Mouse (Mus musculus) retina, postnatal 1 day (tissue): ENCODE measurements around the gene Tiam1.

Experiments
- DNase-seq: peaks from one replicate; pipeline ENCODE4 v3.0.0-alpha.2; 2012

Tiam1 gene

DNA sequence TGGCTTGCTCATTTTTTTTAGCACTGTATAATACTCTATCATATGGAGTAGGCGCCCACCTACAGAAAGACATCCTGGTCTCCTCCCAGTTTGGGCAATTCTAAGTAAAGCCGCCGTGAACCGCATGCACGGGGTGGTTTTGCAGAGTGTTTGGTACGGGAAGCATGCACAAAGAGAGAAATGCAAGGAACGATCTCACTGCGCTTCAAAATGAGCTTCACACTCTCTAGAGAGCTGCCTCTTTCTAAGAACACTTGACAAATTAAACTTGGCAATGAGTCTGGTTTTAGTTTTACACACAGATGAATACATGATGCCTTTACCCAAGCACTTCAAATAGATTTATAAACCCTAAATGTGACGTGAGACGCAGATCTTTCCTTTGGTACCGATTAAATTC lies 196.8 kb downstream of the Tiam1 start:
- no peak for DNase-seq

DNA sequence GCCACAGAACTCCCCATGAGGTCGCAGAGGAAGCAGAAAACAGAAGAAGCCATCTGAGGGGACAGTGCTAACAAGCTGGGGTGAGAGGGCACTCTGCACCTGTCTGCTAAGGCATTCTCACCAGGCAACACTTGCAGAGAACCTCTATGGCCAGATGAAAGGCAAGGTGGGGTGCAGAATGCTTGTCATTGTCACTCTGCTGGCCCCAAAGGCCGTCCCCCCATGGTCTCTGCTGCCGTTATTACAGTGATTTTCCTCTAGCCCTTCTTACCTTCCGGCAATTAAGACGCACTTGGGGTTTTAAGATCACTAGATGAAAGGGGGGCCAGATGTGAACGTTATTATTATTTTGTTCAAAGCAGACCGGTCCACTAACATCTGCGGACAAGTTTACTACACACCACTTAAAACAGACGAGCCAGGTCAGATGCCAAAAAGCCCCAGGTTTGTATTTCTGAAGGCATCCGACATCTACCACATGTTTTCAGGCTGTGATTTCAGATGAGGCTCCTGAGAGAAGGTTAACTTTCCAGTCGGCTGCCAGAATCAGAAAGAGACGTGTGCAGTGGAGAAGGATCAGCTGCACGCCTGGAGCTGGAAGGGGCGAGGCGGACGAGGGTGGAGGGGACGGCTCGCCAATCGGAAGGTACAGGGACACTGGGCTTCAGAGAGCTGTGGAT lies 198.8 kb downstream of the Tiam1 start:
- DNase-seq: peak; percentile 58

DNA sequence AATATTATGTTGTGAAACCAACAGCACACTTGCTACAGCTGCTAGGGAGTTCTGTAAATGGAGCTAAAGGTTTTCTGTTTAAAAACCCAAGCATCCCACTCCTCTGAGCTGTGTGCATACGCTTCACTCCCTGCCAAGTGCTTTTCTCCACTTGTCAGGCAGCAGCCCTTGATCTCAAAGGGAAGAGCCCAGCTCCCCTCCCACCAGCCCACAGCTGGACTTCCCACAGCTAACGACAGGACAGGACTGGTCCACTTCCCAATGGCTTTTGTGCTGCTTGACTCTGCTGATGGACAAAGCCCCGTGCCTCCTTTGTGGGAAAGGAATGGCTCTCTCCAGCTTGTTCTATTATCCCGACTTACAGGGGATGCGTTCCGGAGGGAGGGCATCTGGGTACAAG lies 199.5 kb downstream of the Tiam1 start:
- DNase-seq: peak; percentile 77

GRCm38 (mm10) chr16:89943267-89943971 lies 200.2 kb downstream of the Tiam1 start:
- DNase-seq: peak; percentile 53

DNA sequence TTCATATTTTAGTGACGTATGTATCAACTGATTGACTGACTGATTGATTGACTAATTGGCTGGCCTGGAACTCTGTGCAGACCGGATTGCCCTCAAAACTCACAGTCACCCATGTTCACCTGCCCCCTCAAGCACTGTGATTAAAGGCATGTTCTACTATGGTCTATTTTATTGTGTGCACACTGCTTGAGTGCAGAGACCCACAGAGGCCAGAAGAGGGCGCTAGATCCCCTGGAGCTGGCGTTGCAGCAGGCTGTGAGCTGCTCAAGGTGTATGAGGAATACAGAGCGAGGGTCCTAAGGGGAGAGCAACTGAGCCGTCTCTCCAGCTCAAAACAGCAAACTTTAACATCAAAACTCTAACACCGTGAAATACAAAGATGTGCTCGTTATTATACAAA lies 202.9 kb downstream of the Tiam1 start:
- no peak for DNase-seq

DNA sequence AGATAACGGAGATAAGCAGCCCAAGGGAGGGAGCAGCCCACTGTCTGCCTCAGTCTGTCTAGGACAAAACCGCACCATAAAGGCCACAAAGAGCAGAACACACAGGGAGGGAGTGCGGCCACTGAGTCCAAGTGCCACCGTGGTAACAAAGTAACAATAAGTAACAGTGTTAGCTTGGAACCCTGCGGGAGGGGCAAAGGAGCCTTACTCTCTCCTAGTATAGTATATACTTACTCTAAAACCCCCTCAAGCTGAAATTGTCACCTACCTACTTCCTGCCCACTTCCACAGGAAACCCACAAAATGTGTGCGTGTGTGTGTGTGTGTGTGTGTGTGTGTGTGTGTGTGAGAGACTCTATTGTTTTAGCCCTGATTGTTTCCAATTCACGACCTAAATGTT lies 205.3 kb downstream of the Tiam1 start:
- DNase-seq: no peak

- no peak for DNase-seq
These were observed 207.0 kb downstream of the Tiam1 start for GRCm38 (mm10) chr16:89936571-89936970.

GRCm38 (mm10) chr16:89935398-89935797 lies 208.2 kb downstream of the Tiam1 start:
- no peak for DNase-seq

DNA sequence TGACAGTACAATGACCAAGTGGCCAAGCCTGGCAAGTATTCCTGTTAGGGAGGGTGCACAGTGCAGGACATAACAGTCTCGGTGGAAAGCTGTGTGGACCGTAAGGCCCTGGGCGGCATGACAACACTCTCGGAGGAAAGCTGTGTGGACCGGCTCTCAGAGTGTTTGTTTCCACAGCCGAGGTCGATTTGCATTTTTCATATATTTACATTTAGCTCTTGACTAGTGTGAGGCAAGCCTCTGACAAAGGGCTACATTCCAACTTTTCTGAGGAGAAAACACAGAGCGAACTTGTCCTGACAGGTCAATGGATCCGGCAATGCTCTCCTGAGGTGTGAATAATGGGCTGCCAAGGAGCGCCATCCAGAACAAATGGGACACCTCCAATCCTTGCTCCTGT lies 209.0 kb downstream of the Tiam1 start:
- DNase-seq: no peak

DNA sequence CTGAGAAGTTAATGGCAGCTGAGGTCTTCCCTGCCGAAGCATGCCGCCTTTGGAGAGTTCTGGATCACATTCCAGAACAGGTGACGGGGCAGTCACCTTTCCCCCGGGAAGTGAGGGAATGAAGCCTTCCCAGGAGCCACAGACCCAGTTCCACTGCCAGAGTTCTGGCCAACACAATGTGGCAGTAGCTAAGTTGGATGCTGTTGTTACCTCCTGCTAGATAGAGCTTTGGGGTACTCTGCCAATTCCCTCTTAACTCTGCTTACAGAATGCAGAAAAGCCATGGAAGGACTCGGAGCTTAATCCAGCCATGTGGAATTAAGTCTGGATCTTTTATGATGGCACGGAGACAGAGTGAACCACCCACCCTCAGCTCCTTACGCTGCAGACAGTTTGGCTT lies 209.6 kb downstream of the Tiam1 start:
- no peak for DNase-seq

DNA sequence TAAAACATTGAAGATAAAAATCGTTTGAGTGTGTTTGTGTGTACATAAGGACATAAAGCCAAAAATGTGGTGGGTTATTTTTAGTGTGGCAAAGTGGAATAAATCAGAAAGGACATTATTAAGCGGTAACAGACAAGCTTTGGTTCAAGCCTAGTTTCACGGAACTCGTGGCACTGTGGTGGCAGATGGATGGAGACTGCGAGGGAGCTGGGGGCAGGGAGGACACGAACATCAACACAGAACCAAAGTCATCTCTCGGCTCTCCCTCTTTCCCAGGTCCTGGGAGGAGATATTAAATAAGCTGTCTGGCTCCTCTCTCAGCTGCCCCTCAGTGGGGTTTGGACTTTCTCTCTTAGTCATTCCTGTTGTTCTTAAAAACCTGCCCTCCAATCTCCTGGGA lies 215.0 kb downstream of the Tiam1 start:
- no peak for DNase-seq

DNA sequence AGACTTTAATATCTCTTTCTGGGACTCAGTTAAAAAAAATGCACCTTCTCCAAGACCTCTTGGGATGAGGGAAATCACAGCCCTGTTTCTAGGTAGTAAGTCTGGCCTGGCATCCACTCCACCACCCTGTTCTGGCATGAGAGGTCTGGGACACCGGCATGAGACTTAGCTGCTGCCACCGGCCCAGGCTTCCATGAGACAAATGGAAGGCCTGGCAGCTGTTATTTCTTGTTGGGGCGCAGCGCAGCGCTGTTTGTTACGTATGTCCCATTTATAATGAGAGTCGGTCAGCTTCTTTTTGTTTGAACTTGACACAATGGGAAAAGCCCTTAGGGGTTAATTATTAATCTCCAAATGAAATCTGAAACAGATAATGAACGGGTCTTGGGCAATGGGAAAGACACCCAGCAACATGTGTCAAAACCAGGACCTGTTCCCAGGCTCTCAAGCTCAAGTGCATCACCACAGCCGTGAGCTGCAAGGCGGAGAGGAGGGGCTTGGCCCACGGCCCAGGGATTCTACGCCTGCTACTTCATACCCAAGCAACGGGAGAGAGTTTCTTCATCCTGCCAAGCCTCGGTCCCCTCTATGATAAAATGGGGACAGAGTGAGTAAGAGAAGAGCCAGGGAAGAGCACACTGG lies 219.2 kb downstream of the Tiam1 start:
- peak; percentile 91 for DNase-seq

DNA sequence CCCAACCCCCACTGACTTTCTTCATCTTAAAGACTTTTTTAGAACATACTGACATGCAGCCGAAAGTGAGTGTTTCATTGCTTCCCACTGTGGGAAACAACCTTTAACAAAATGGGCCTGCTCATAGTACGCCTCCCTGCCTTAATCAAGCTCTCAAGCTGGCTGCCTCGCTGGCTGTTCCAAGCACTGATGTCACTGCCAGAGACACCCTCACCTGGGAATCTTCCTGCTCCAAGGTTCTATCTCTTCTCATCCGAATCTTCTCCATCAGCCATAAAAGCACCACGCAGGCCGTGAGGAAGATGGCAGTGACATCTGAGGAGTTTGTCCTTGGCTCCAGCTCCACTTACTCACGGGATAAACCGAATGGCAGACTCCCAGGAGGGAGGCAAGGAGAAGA lies 220.3 kb downstream of the Tiam1 start:
- DNase-seq: no peak

GRCm38 (mm10) chr16:89922458-89922857 lies 221.1 kb downstream of the Tiam1 start:
- no peak for DNase-seq

DNA sequence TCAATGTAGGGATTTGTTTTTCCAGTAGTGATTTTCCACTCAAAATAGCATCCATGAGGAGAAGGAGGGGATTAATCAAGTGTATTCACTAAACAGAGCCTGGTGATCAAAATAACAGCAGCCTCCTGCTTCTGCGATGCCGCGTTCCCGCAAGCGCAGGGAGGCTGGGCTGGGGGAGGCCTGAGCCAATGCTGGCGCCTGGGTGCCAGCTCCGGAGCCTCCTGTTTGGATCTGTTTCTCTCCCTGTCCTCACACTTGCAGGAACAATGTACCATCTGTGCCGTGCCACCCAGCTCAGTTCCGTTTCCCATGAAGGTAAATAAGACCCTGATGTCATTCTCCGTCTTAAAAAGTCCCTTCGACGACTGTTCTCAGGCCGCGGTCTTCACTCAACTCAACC lies 222.2 kb downstream of the Tiam1 start:
- no peak for DNase-seq

DNA sequence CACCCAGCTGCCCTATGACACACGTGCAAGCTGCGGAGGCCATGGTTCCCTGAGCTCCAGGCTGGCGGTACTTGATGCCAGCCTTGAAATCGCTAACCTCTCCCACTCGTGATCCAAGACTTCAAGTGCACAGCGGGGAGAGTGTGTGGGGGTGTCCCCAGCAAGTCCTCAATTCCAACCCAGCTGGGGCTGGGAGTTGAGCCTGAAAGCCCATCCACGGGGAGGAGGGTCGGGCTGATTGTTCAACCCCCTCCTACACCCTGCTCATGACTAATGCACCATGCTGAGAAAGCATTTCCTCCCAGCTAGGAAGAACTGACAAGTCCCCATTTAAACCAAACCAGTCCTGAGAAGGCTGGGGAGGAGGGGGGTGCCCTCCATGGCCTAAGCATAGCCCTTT lies 223.2 kb downstream of the Tiam1 start:
- DNase-seq: no peak

DNA sequence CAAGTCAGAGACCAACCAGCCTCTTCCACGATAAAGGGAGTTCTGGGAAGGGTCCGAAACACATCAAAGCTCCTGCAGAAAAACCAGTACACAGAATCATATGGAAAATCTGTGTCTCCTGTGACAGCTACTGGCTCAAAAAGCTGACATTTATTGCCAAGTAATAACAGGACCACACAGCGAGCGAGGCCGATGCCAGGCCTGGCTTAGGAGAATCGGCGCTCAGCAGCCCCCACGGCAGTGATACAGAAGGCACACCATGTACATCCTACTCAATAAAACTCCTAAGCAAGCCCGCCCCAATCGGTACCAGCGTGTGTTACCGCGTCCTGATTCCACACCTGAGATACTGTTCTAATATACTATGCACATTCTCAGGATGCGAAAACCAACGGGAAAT lies 226.2 kb downstream of the Tiam1 start:
- no peak for DNase-seq

- DNase-seq: no peak
These were observed 228.6 kb downstream of the Tiam1 start for GRCm38 (mm10) chr16:89914946-89915345.

- DNase-seq: no peak
These were observed 230.7 kb downstream of the Tiam1 start for GRCm38 (mm10) chr16:89912686-89913375.

GRCm38 (mm10) chr16:89909393-89910068 lies 234.0 kb downstream of the Tiam1 start:
- DNase-seq: no peak

GRCm38 (mm10) chr16:89907651-89908050 lies 235.9 kb downstream of the Tiam1 start:
- DNase-seq: no peak

DNA sequence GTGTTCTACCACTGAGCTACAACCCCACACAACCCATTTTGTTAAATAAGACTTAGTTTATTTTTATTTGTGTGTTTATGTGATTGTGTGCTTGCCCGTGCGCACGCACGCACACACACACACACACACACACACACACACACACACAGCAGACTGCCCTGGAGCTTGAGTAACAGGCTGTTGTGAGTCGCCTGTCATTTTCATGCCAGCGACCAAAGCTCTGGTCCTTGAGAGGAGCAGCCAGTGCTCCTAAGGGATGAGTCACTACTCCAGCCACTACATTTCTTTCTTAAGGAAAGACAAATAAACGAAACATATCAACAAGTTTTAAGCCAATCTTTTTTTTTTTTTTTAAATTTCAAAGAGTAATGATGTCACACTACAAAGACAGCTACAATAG lies 236.7 kb downstream of the Tiam1 start:
- no peak for DNase-seq

DNA sequence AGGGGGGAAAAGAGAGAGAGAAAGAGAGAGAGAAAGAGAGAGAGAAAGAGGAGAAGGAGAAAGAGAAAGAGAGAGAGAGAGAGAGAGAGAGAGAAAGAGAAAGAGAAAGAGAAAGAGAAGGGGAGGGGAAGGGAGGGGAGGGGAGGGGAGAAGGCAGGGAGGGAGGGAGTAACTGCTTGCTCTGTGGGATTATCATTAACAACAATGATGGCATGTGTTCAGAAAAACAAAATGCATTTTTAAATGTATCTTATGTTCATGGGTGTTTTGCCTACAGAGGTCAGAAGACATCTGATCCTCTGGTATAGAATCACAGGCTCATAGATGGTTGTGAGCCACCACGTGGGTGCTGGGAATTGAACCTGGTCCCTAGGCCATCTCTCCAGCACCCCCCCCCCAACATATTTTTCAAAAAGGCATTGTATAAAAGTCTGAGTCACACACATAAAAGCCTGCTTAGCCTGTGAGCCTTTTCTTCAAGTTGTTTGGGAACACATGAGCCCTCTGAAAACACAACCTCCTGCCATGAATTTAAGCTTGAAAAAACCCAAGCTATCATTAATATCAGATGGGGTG lies 237.8 kb downstream of the Tiam1 start:
- no peak for DNase-seq
